Mouse (Mus musculus) megakaryocyte, embryonic 14.5 days (primary cell): Measurements from ENCODE around the gene Ern2.

Experiments used
- FLI1 ChIP-seq: IDR thresholded peaks from 2 replicates; pipeline ENCODE4 v1.6.1; 2012; ENCODE audit warnings: low read length, inconsistent platforms, mixed read lengths
- GATA1 ChIP-seq: IDR thresholded peaks from 3 replicates; pipeline ENCODE4 v1.6.1; 2012; ENCODE audit warnings: mixed read lengths, low read length, inconsistent platforms, borderline replicate concordance

DNA sequence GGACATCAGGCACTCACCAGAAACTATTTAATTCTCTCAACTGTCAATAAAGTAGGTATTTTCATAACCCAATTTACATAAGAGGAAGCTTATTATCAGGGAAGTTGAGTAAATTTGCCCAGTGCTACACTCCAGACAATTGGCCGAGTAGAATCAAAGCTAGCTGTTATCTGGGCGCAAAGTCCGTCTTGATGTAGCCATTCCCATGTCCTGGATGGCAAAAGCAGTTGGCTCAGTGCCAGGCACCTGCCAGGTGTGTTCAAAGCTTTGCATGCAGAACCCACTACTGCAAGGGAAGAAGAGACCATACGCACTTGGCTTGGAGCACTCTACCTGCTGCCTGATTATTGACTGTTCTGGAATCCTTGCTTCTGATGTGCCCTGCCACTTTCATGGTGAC, 33.5 kb downstream of the Ern2 start:
- no peak for TF ChIP-seq GATA1
- TF ChIP-seq FLI1, result no peak
